Mouse (Mus musculus): ENCODE measurements around the gene Gjc3. TPM values are rescaled to one million over a fixed set of nuclear protein-coding genes. Genes with fewer than 3 reads are reported as not detected.

Gene Gjc3
- total RNA-seq, 2 experiments from 2014 or later: 0.26 to 0.42 TPM

GRCm38 (mm10) chr5:137915550-137915949, 47.3 kb downstream of the Gjc3 start:
- DNase-seq (ENCODE audit: low spot score): no peak

GRCm38 (mm10) chr5:137914508-137914907, 48.4 kb downstream of the Gjc3 start:
- intact Hi-C loops (cut with DNase I): no loop called here
- no peak for DNase-seq (ENCODE audit: low spot score)

More at GRCm38 (mm10) chr5:137915550-137915949, 47.3 kb downstream of the Gjc3 start:
- intact Hi-C loops (cut with DNase I): no loop called here

- intact Hi-C loops (cut with DNase I): no loop called here
- DNase-seq (ENCODE audit: low spot score): no peak
These were observed 53.2 kb downstream of the Gjc3 start for GRCm38 (mm10) chr5:137909564-137910262.

Other genes starting within 250 kb of the Gjc3 start
- under 1 TPM; 0.98 to 0.99 TPM for gene Nyap1, start 221.5 kb downstream of the Gjc3 start, total RNA-seq (2021)
- 100 to 1,000 TPM; 282 to 288 TPM for gene Tsc22d4, start 217.4 kb downstream of the Gjc3 start, total RNA-seq (2021)
- gene Ppp1r35, start 184.2 kb downstream of the Gjc3 start, total RNA-seq (2021): 10 to 100 TPM; 11.1 to 13.4 TPM
- gene Mepce, start 175.4 kb downstream of the Gjc3 start, total RNA-seq (2021): 10 to 100 TPM; 20.6 to 29.3 TPM
- gene Zcwpw1, start 175.3 kb downstream of the Gjc3 start, total RNA-seq (2021): under 1 TPM; 0.57 to 0.89 TPM
- 1 to 10 TPM; 1.7 to 1.9 TPM for gene Pilra, start 126.8 kb downstream of the Gjc3 start, total RNA-seq (2021)
- gene Pilrb1, start 105.0 kb downstream of the Gjc3 start, total RNA-seq (2021): under 1 TPM; 0.61 to 0.83 TPM
- gene Pilrb2, start 91.3 kb downstream of the Gjc3 start, total RNA-seq (2021): under 1 TPM in 1 of 2 experiments, not detected in 1; 0.81 TPM
- gene Cyp3a13, start 41.5 kb downstream of the Gjc3 start, total RNA-seq (2021): under 1 TPM; 0.17 to 0.31 TPM
- gene Azgp1, start 18.4 kb upstream of the Gjc3 start, total RNA-seq (2021): not detected
- not detected for gene Smok3a, start 58.2 kb upstream of the Gjc3 start, total RNA-seq (2021)
- gene Smok3b, start 58.3 kb upstream of the Gjc3 start, total RNA-seq (2021): not detected
- not detected for gene Smok3c, start 90.1 kb upstream of the Gjc3 start, total RNA-seq (2021)
- 10 to 100 TPM; 14.3 to 16.2 TPM for gene Zkscan1, start 122.0 kb upstream of the Gjc3 start, total RNA-seq (2021)
- 10 to 100 TPM; 10.5 to 13.2 TPM for gene Zscan21, start 153.8 kb upstream of the Gjc3 start, total RNA-seq (2021)
- 10 to 100 TPM in 1 of 2 experiments, 1 to 10 TPM in 1; 9.6 to 11.0 TPM for gene Zfp113, start 192.6 kb upstream of the Gjc3 start, total RNA-seq (2021)
- gene Cops6, start 198.0 kb upstream of the Gjc3 start, total RNA-seq (2021): 100 to 1,000 TPM; 124 to 126 TPM
- gene Ap4m1, start 208.9 kb upstream of the Gjc3 start, total RNA-seq (2021): 1 to 10 TPM; 8.9 to 9.3 TPM
- gene Mcm7, start 209.3 kb upstream of the Gjc3 start, total RNA-seq (2021): 10 to 100 TPM; 11.2 to 11.9 TPM
- 10 to 100 TPM; 29.9 to 32.9 TPM for gene Taf6, start 224.4 kb upstream of the Gjc3 start, total RNA-seq (2021)
- gene Cnpy4, start 224.4 kb upstream of the Gjc3 start, total RNA-seq (2021): 1 to 10 TPM; 5.9 to 7.1 TPM
- 1 to 10 TPM; 2.6 to 2.8 TPM for gene Mblac1, start 231.2 kb upstream of the Gjc3 start, total RNA-seq (2021)